Mouse (Mus musculus) 3T3-L1 (cell line): Measurements from ENCODE around the gene Vps29.
A peak's percentile ranks its signal among the peaks of the same experiment; 100 is the strongest.

Experiments used
- DNase-seq: peaks from one replicate; pipeline ENCODE4 v3.0.0-alpha.2; 2015; ENCODE audit warnings: low read depth, low spot score

Vps29 gene

GRCm38 (mm10) chr5:122336554-122337294, 17.4 kb upstream of the Vps29 start:
- DNase-seq, result peak; percentile 21

- no peak for DNase-seq
Measured at GRCm38 (mm10) chr5:122342874-122343273, 11.3 kb upstream of the Vps29 start.

GRCm38 (mm10) chr5:122343768-122344167, 10.4 kb upstream of the Vps29 start:
- DNase-seq, result no peak

GRCm38 (mm10) chr5:122344260-122344659, 9.9 kb upstream of the Vps29 start:
- peak; percentile 84 for DNase-seq

- peak; percentile 44 for DNase-seq
Measured at GRCm38 (mm10) chr5:122345777-122346176, 8.4 kb upstream of the Vps29 start.

GRCm38 (mm10) chr5:122354492-122355067, 411 bp downstream of the Vps29 start:
- DNase-seq, result peak; percentile 39

GRCm38 (mm10) chr5:122371591-122372191, 17.5 kb downstream of the Vps29 start, which contains the start of gene Gpn3:
TSS of gene Gpn3 (plus strand) at chr5:122371876.
- DNase-seq, result peak; percentile 64

- peak; percentile 100 for DNase-seq
Measured at GRCm38 (mm10) chr5:122372192-122372769, 18.1 kb downstream of the Vps29 start, which contains the start of gene Fam216a. TSS of gene Fam216a (minus strand) at chr5:122372364.

GRCm38 (mm10) chr5:122372878-122373277, 18.7 kb downstream of the Vps29 start:
- DNase-seq, result no peak

GRCm38 (mm10) chr5:122377101-122377833, 23.1 kb downstream of the Vps29 start:
- no peak for DNase-seq

- no peak for DNase-seq
Measured at GRCm38 (mm10) chr5:122378171-122378570, 24.0 kb downstream of the Vps29 start.

GRCm38 (mm10) chr5:122379374-122380155, 25.4 kb downstream of the Vps29 start:
- peak; percentile 89 for DNase-seq

- DNase-seq, result no peak
Measured at GRCm38 (mm10) chr5:122390006-122390405, 35.8 kb downstream of the Vps29 start.

GRCm38 (mm10) chr5:122390671-122391070, 36.5 kb downstream of the Vps29 start:
- no peak for DNase-seq

- DNase-seq, result no peak
Measured at GRCm38 (mm10) chr5:122391178-122391785, 37.1 kb downstream of the Vps29 start.

GRCm38 (mm10) chr5:122391786-122392180, 37.6 kb downstream of the Vps29 start, which contains the start of gene Arpc3:
TSS of gene Arpc3 (plus strand) at chr5:122391878.
- peak; percentile 87 for DNase-seq

GRCm38 (mm10) chr5:122392227-122393004, 38.2 kb downstream of the Vps29 start:
- DNase-seq, result peak; percentile 14

- peak; percentile 90 for DNase-seq
Measured at GRCm38 (mm10) chr5:122393887-122394286, 39.7 kb downstream of the Vps29 start.

- DNase-seq, result no peak
Measured at GRCm38 (mm10) chr5:122396791-122397190, 42.6 kb downstream of the Vps29 start.
